Mouse (Mus musculus) ES-Bruce4 (cell line): ENCODE measurements around the gene Hnf1b.

Source experiments
- CTCF ChIP-seq: IDR thresholded peaks from one replicate; pipeline ENCODE4 v1.8.1; 2011; ENCODE audit warnings: low read depth, low read length
- EP300 ChIP-seq: IDR thresholded peaks from 2 replicates; pipeline ENCODE4 v1.6.1; 2011; ENCODE audit warnings: low read depth, low read length; ENCODE audit not compliant: insufficient read depth
- POLR2A ChIP-seq: IDR thresholded peaks from one replicate; pipeline ENCODE4 v1.8.1; 2011; ENCODE audit warnings: low read length; ENCODE audit not compliant: insufficient read depth

GRCm38 (mm10) chr11:83819806-83820483 is 29.9 kb upstream of the Hnf1b start:
- TF ChIP-seq POLR2A (no peak), EP300 (no peak), CTCF (no peak)
